8 mouse cellular contexts compared by ENCODE assay signal in genomic region chr7:31055354-31055824, GRCm38 (mm10). TPM values are rescaled to one million over a fixed set of nuclear protein-coding genes. Genes with fewer than 3 reads are reported as not detected.
DNase-seq lines count a peak whose midpoint lies in the region; ATAC-seq and TF ChIP-seq lines count a peak whose summit lies in the region.
"Had no signal": no experiment of that assay in that cellular context is flagged by ENCODE, and none has a peak within 500 bp of the region (broad histone marks: within the 10 kb centered on the region; RNA-seq: fewer than 3 reads in every experiment).

No protein-coding gene starts in this region.

- peak overlapping the region; percentile 35 for H3K4me2 ChIP-seq in hindbrain, postnatal 0 days (ENCODE audit: low read depth, low read length)
- peak overlapping the region; percentile 35 for H3K4me2 ChIP-seq in liver, embryonic 12.5 days

- H3K27ac ChIP-seq in hindbrain, postnatal 0 days, result 0 out of 2 replicates have a peak overlapping the region, but pooled peaks have one; percentile 4
- H3K27ac ChIP-seq in liver, embryonic 12.5 days, result peak overlapping the region; percentile 66

- H3K4me1 ChIP-seq in hindbrain, postnatal 0 days (ENCODE audit: insufficient read depth, low read length), result peaks cover 20% of the 10 kb centered on the region; the same call in 1 of the 2 replicates
- H3K4me1 ChIP-seq in liver, embryonic 12.5 days, result peaks cover 43% of the 10 kb centered on the region

- no peaks in the 10 kb centered on the region for H3K9me3 ChIP-seq in hindbrain, postnatal 0 days (ENCODE audit: low read length)
- no peaks in the 10 kb centered on the region for H3K9me3 ChIP-seq in liver, embryonic 12.5 days (replicated peaks)

- no peak overlapping the region for H3K4me3 ChIP-seq in hindbrain, postnatal 0 days (ENCODE audit: low read length)
- H3K4me3 ChIP-seq in liver, embryonic 12.5 days, result no peak overlapping the region
- H3K4me3 ChIP-seq: myocyte had no signal

- 13% methylated on average over 10 of the region's 10 CpGs for WGBS in hindbrain, postnatal 0 days
- 22% methylated on average over 10 of the region's 10 CpGs for WGBS in liver, embryonic 12.5 days (ENCODE audit: insufficient replicate concordance)

- no peaks in the 10 kb centered on the region for H3K36me3 ChIP-seq in hindbrain, postnatal 0 days (ENCODE audit: insufficient read depth, low read length)
- no peaks in the 10 kb centered on the region for H3K36me3 ChIP-seq in liver, embryonic 12.5 days

- DNase-seq in Muller cell, postnatal 12 days (ENCODE audit: inconsistent ontology term), result peak; percentile 85
- DNase-seq in adrenal gland, adult (ENCODE audit: inconsistent age in 2 of 2, low spot score in 1 of 2), result peak; percentile 82 to 89
- peak; percentile 95 for DNase-seq in gastrocnemius, postnatal 10 days
- DNase-seq in hindbrain, postnatal 0 days (ENCODE audit: low spot score), result peak; percentile 67
- DNase-seq in ovary, postnatal 14 days (ENCODE audit: low spot score), result peak; percentile 86
- DNase-seq in thymus, adult 18-20 months, result no peak

- no peak for TF ChIP-seq CTCF in hindbrain, postnatal 0 days (IDR thresholded peaks at IDR 0.05; ENCODE audit: low read depth)

- H3K27me3 ChIP-seq in hindbrain, postnatal 0 days (ENCODE audit: insufficient read depth, low read length), result peaks cover 11% of the 10 kb centered on the region; the same call in 1 of the 2 replicates
- peaks cover 43% of the 10 kb centered on the region for H3K27me3 ChIP-seq in liver, embryonic 12.5 days (replicated peaks)

- peak; percentile 55; the same call in 1 of the 2 replicates for ATAC-seq in hindbrain, postnatal 0 days
- peak; percentile 67 for ATAC-seq in liver, embryonic 12.5 days

- H3K9ac ChIP-seq in hindbrain, postnatal 0 days (replicated peaks; ENCODE audit: low read length), result no peak overlapping the region
- no peak overlapping the region for H3K9ac ChIP-seq in liver, embryonic 12.5 days

RNA-seq across cellular contexts. Expression of gene Fxyd1, which starts 1.6 kb away (rescaled TPM):
- 1,000 to 10,000 TPM; 1,112 to 1,150 TPM for total RNA-seq in gastrocnemius, postnatal 10 days (2021)
- total RNA-seq in hindbrain, postnatal 0 days (2014; rRNA removed), result 24.0 and 26.5 TPM in 2 replicates
- polyA plus RNA-seq in hindbrain, postnatal 0 days (2015; fragmentation: Nextera tagmentation; extraction: Ambion mirVana), result 129 and 150 TPM in 2 replicates
- 28.2 and 28.3 TPM in 2 replicates for polyA plus RNA-seq in liver, embryonic 12.5 days (2016; fragmentation: Nextera tagmentation; extraction: Ambion mirVana)

RNA-seq across cellular contexts. Expression of gene Lgi4, which starts 3.8 kb away (rescaled TPM):
- total RNA-seq in gastrocnemius, postnatal 10 days (2021), result 1 to 10 TPM; 8.4 to 9.9 TPM
- 1.9 and 5.9 TPM in 2 replicates for total RNA-seq in hindbrain, postnatal 0 days (2014; rRNA removed)
- polyA plus RNA-seq in hindbrain, postnatal 0 days (2015; fragmentation: Nextera tagmentation; extraction: Ambion mirVana), result 1.2 and 1.3 TPM in 2 replicates
- 0.06 and 0.19 TPM in 2 replicates for polyA plus RNA-seq in liver, embryonic 12.5 days (2016; fragmentation: Nextera tagmentation; extraction: Ambion mirVana)
- polyA plus RNA-seq: myocyte had no signal

RNA-seq across cellular contexts. Expression of gene Fxyd7, which starts 4.1 kb away (rescaled TPM):
- 1 to 10 TPM; 2.4 to 2.6 TPM for total RNA-seq in gastrocnemius, postnatal 10 days (2021)
- 234 and 282 TPM in 2 replicates for total RNA-seq in hindbrain, postnatal 0 days (2014; rRNA removed)
- 466 and 477 TPM in 2 replicates for polyA plus RNA-seq in hindbrain, postnatal 0 days (2015; fragmentation: Nextera tagmentation; extraction: Ambion mirVana)
- polyA plus RNA-seq in liver, embryonic 12.5 days (2016; fragmentation: Nextera tagmentation; extraction: Ambion mirVana), result 0.45 and 0.55 TPM in 2 replicates
- polyA plus RNA-seq: myocyte had no signal

RNA-seq across cellular contexts. Expression of gene Fxyd5, which starts 13.1 kb away (rescaled TPM):
- 10 to 100 TPM; 10.1 to 21.5 TPM for total RNA-seq in gastrocnemius, postnatal 10 days (2021)
- total RNA-seq in hindbrain, postnatal 0 days (2014; rRNA removed), result 15.3 and 22.1 TPM in 2 replicates
- polyA plus RNA-seq in hindbrain, postnatal 0 days (2015; fragmentation: Nextera tagmentation; extraction: Ambion mirVana), result 33.3 and 35.3 TPM in 2 replicates
- 19.0 and 22.3 TPM in 2 replicates for polyA plus RNA-seq in liver, embryonic 12.5 days (2016; fragmentation: Nextera tagmentation; extraction: Ambion mirVana)

RNA-seq across cellular contexts. Expression of gene Fxyd3, which starts 21.1 kb away (rescaled TPM):
- 1 to 10 TPM; 2.9 TPM for total RNA-seq in gastrocnemius, postnatal 10 days (2021)
- not detected in 2 replicates for total RNA-seq in hindbrain, postnatal 0 days (2014; rRNA removed)
- polyA plus RNA-seq in hindbrain, postnatal 0 days (2015; fragmentation: Nextera tagmentation; extraction: Ambion mirVana), result 1.2 and 1.5 TPM in 2 replicates
- polyA plus RNA-seq in liver, embryonic 12.5 days (2016; fragmentation: Nextera tagmentation; extraction: Ambion mirVana), result 0.67 and 0.86 TPM in 2 replicates

Comparison
In these comparisons a context has a peak if more than half of its experiments do, and no peak if none do; other contexts are left out.
1. DNase-seq: peak in Muller cell, postnatal 12 days (single experiment), adrenal gland, adult (2 of 2), gastrocnemius, postnatal 10 days (single experiment), hindbrain, postnatal 0 days (single experiment) and ovary, postnatal 14 days (single experiment); none in thymus, adult 18-20 months (0 of 2).
2. RNA of gene Fxyd1, which starts 1.6 kb away (total RNA-seq): 1,112 to 1,150 TPM in gastrocnemius, postnatal 10 days; 24.0 to 26.5 TPM in hindbrain, postnatal 0 days; every median in the first group is over 10 times any median in the second.
3. RNA of gene Fxyd7, which starts 4.1 kb away (total RNA-seq): 234 to 282 TPM in hindbrain, postnatal 0 days; 2.4 to 2.6 TPM in gastrocnemius, postnatal 10 days; every median in the first group is over 10 times any median in the second.